Mouse (Mus musculus): ENCODE results near the gene Hoxa9. TPM values are rescaled to one million over a fixed set of nuclear protein-coding genes. Genes with fewer than 3 reads are reported as not detected.

Hoxa9 gene
- polyA plus RNA-seq, 1 experiment from 2014 or later = not detected

DNA sequence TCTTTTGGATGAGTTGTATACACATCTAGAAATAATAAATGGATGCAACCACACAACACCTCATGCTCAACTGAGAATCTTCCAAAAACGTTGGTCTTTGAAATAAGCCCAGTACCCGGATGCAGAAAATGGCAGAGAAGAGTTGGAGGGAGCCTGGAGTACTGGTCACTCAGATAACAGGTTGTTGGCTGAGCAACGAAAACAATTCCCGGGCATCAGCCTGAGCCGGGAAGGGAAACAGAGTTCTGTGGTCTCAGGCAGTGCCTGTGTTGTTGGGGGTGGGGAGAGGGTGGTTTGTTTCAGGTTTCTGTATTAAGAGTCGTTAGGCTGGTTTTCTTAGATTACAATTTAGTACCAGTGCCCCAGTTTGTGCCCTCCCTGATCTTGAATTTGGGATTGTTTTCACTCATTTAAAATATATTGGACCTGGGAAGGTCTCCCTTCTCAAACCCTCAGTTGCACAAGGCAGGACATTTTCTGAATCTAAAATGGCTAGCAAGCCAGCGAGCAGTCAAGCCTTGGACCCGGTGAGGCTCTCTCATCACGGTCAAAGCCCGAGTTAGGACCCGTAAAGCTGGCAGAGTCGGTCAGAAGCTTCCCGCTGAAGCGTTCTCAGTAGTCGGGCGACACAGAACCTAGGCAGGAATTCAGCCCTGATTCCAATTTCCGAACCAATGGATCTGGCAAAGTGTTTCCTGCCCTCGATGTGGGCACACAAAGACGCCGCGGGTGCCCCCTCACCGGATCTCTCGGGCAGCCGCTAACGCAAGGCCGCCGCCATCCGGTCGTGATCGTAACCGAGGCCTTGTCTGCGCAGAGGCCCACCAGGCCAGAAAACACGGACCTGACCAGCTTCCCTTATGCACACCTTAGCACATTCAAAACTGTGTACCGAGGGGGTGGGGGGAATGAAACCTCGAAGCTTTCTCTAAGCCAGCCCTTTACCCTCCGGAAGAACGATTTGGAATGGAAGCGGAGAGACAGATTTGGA is 2.1 kb downstream of the Hoxa9 start:
- H3K27ac ChIP-seq (replicated peaks; ENCODE audit: low read depth, low read length) = no peak overlapping the region
- no peak overlapping the region for H3K4me3 ChIP-seq (replicated peaks; ENCODE audit: low read depth, low read length)
- no peaks in the 10 kb centered on the region for H3K9me3 ChIP-seq (ENCODE audit: control insufficient read depth, low read length)
- H3K27me3 ChIP-seq (ENCODE audit: control insufficient read depth, insufficient read depth, low read length) = peaks cover 96% of the 10 kb centered on the region
- no peak overlapping the region for H3K9ac ChIP-seq (replicated peaks; ENCODE audit: low read length)
- WGBS = 1% methylated on average over 38 of the region's 38 CpGs
- H3K4me2 ChIP-seq (ENCODE audit: low read length) = no peak overlapping the region
- no peaks in the 10 kb centered on the region for H3K4me1 ChIP-seq (ENCODE audit: control insufficient read depth, insufficient read depth, low read length)
- ATAC-seq (ENCODE audit: low FRiP score, low TSS enrichment) = no peak
- DNase-seq = no peak
- no peaks in the 10 kb centered on the region for H3K36me3 ChIP-seq (ENCODE audit: control insufficient read depth, insufficient read depth, low read length)

DNA sequence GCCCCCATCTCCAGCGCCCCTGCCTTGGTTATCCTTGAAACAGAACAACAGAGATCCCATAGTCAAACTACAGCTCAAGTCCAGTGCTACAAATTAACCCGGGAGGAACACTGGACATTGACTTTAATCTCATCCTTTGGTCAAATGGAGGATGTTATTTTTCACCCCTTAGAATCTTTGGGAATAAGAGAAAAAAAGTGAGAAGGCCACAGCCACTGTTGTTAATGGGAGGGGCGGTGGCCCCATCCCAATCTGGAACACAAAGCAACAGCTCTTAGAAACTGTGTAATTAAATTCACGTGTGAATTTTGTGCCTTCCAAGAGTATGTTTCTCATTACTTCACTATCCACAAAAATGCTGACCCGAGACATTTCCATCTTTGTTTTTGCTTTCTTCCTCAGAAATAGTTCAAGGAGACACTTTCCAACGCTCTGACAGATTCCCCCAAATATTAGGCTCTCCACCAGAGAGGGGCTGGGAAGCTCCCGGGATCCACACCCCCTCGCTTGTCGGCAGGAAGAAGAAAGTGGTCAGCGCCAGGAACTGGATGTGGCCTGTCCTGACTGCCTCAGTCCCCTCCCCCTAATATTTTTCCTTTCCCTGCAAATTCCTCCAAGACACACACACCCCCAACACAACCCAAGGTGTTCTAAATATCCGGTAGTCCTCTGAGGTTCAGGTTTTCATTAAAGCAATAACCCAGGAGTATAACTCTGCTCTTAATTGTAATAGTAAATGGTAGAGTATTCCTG is 3.2 kb downstream of the Hoxa9 start:
- DNase-seq (no peak), ATAC-seq (ENCODE audit: low FRiP score, low TSS enrichment) (no peak)
- H3K9me3 ChIP-seq (ENCODE audit: control insufficient read depth, low read length) = no peaks in the 10 kb centered on the region
- H3K4me2 ChIP-seq (ENCODE audit: low read length) = no peak overlapping the region
- peaks cover 96% of the 10 kb centered on the region for H3K27me3 ChIP-seq (ENCODE audit: control insufficient read depth, insufficient read depth, low read length)
- WGBS = 3% methylated on average over 11 of the region's 11 CpGs
- no peak overlapping the region for H3K27ac ChIP-seq (replicated peaks; ENCODE audit: low read depth, low read length)
- H3K36me3 ChIP-seq (ENCODE audit: control insufficient read depth, insufficient read depth, low read length) = no peaks in the 10 kb centered on the region
- H3K4me3 ChIP-seq (replicated peaks; ENCODE audit: low read depth, low read length) = no peak overlapping the region
- no peak overlapping the region for H3K9ac ChIP-seq (replicated peaks; ENCODE audit: low read length)
- no peaks in the 10 kb centered on the region for H3K4me1 ChIP-seq (ENCODE audit: control insufficient read depth, insufficient read depth, low read length)

DNA sequence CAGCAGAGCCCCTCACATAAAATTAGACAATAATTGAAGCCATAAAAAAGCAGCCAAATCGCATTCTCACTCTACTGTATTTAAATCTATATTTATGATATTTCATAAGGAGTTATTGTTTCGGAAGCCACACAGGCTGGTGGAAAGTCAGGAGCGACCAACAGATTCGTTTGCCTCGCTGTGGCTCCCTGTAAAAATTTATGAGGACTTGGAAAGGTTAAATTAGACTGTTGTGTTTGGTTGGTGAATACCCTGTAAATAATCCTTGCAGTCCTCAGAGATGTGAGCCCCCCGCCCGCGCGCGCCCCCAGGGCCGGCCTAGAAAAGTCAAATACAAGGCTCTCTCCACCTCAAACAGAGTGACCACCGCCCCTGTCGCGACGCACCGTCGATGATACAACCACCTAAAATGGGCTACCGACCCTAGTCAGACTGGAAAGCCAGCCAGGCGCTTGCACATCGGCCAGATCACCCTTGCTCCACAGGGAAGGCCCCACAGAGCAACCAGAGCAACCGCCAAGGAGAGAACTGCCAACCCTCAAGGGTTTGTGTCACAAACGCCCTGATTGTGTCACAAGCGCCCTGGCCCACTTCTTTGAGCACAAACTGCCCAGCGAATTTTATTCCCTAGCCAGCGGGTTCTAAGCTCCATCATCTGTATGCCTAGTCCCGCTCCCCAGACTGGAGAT is 4.2 kb downstream of the Hoxa9 start:
- Histone ChIP-seq H3K4me1 (ENCODE audit: control insufficient read depth, insufficient read depth, low read length) (no peaks in the 10 kb centered on the region), H3K4me3 (replicated peaks; ENCODE audit: low read depth, low read length) (no peak overlapping the region), H3K4me2 (ENCODE audit: low read length) (no peak overlapping the region), H3K27ac (replicated peaks; ENCODE audit: low read depth, low read length) (no peak overlapping the region), H3K9me3 (ENCODE audit: control insufficient read depth, low read length) (no peaks in the 10 kb centered on the region), H3K27me3 (ENCODE audit: control insufficient read depth, insufficient read depth, low read length) (peaks cover 96% of the 10 kb centered on the region), H3K9ac (replicated peaks; ENCODE audit: low read length) (no peak overlapping the region), H3K36me3 (ENCODE audit: control insufficient read depth, insufficient read depth, low read length) (no peaks in the 10 kb centered on the region)
- ATAC-seq (ENCODE audit: low FRiP score, low TSS enrichment) (no peak), DNase-seq (no peak)
- 4% methylated on average over 26 of the region's 26 CpGs for WGBS

DNA sequence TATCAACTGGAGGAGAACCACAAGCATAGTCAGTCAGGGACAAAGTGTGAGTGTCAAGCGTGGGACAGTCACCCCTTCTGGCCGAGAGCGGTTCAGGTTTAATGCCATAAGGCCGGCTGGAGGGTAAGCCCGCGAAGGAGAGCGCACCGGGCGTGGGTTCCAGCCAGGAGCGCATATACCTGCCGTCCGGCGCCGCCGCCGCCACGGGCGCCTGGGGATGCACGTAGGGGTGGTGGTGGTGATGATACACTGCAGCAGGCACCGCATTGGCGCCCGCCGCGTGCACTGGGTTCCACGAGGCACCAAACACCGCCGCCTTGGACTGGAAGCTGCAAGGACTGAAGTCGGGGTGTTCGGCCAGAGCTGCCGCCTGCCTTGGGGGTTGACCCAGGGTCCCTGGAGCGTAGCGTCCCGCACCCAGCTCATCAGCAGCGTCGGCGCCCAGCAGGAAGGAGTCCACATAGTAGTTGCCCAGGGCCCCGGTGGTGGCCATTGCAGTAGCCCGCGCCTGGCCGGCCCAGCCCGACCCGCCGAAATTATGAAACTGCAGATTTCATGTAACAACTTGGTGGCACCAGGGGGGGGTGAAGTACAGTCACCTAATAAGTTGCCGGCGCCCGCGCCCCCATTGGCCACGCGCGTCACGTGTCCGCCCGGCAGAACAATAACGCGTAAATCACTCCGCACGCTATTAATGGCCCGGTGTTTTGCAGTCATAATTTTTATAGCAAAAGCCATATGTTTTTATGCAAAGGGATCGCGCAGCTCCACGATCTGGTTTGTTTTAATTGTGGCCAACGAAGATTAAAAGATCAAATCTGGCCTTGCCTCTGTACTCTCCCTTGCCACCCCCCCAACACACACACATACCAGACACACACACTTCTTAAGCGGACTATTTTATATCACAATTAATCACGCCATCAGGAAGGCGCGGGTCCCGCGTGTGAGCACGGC is 5.0 kb downstream of the Hoxa9 start:
- ATAC-seq (ENCODE audit: low FRiP score, low TSS enrichment) = no peak
- 3% methylated on average over 69 of the region's 69 CpGs for WGBS
- no peak for DNase-seq
- H3K27ac ChIP-seq (replicated peaks; ENCODE audit: low read depth, low read length) = no peak overlapping the region
- no peaks in the 10 kb centered on the region for H3K9me3 ChIP-seq (ENCODE audit: control insufficient read depth, low read length)
- no peak overlapping the region for H3K4me3 ChIP-seq (replicated peaks; ENCODE audit: low read depth, low read length)
- H3K9ac ChIP-seq (replicated peaks; ENCODE audit: low read length) = no peak overlapping the region
- H3K4me1 ChIP-seq (ENCODE audit: control insufficient read depth, insufficient read depth, low read length) = no peaks in the 10 kb centered on the region
- H3K4me2 ChIP-seq (ENCODE audit: low read length) = no peak overlapping the region
- peaks cover 97% of the 10 kb centered on the region for H3K27me3 ChIP-seq (ENCODE audit: control insufficient read depth, insufficient read depth, low read length)
- no peaks in the 10 kb centered on the region for H3K36me3 ChIP-seq (ENCODE audit: control insufficient read depth, insufficient read depth, low read length)

DNA sequence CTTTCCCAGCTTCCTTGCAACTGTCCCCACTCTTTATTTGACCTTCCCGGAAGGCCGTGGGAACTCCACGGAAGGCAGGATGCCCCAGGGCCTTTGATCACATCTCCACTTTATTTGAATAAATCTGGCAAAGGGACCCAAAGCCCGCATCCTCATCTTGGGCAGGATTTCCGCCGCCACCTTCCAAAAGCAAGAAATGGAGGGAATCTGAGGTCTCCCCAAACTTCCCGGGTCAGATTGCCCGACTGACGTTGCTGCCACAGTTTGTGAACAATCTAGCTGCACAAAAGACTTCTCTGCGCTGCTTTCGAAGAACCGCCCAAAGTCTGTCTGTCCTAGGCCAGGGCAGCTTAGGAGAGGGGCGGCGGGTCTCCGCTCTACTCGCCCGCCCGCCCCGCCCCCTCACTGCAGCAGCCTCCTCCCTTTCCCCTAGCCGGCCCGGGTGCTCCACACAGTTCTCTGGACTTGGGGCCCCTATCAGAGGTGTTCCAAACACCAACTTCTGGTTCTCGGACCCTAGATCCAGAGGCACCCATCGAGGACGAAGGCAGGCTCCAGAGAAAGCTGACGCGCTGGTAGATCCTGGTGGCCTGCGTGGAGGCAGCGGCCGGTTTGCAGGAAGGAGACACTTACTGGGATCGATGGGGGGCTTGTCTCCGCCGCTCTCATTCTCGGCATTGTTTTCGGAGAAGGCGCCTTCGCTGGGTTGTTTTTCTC is 5.8 kb downstream of the Hoxa9 start:
- DNase-seq (no peak), ATAC-seq (ENCODE audit: low FRiP score, low TSS enrichment) (no peak)
- Histone ChIP-seq H3K27me3 (ENCODE audit: control insufficient read depth, insufficient read depth, low read length) (peaks cover 97% of the 10 kb centered on the region), H3K9ac (replicated peaks; ENCODE audit: low read length) (no peak overlapping the region), H3K36me3 (ENCODE audit: control insufficient read depth, insufficient read depth, low read length) (no peaks in the 10 kb centered on the region), H3K4me2 (ENCODE audit: low read length) (no peak overlapping the region), H3K4me3 (replicated peaks; ENCODE audit: low read depth, low read length) (no peak overlapping the region), H3K9me3 (ENCODE audit: control insufficient read depth, low read length) (no peaks in the 10 kb centered on the region), H3K27ac (replicated peaks; ENCODE audit: low read depth, low read length) (no peak overlapping the region), H3K4me1 (ENCODE audit: control insufficient read depth, insufficient read depth, low read length) (no peaks in the 10 kb centered on the region)
- WGBS = 2% methylated on average over 36 of the region's 36 CpGs

DNA sequence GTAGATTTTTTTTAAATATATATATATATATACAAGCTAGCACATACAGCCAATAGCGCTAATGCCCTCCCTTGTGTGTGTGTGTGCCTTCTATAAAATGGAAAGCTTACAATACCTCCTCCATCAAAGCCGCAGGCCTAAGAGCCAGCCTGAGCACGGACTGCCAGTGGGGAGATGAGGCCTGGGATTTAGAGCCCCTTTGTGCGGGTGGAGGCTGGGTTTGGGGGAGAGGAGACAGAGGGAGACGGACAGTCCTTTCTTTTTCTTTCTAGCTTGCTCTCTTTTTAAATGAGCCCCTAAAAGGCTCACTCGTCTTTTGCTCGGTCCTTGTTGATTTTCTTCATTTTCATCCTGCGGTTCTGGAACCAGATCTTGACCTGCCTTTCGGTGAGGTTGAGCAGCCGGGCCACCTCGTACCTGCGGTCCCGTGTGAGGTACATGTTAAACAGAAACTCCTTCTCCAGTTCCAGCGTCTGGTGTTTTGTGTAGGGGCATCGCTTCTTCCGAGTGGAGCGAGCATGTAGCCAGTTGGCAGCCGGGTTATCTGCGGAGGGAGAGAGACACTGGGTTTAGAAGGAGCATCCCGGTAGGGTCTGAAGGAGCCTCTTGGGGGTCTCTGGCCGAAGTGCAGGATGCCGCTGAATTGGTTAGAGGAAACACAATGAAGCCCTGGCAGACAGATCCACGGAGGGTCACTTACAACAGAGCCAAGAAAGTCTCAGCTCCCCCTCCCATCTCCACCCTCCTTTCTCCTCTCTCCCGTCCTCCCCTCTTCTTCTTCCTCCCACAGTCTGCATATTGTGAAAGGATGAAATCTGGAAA is 6.7 kb downstream of the Hoxa9 start:
- 3% methylated on average over 24 of the region's 24 CpGs for WGBS
- no peak overlapping the region for H3K9ac ChIP-seq (replicated peaks; ENCODE audit: low read length)
- H3K9me3 ChIP-seq (ENCODE audit: control insufficient read depth, low read length) = no peaks in the 10 kb centered on the region
- DNase-seq (no peak), ATAC-seq (ENCODE audit: low FRiP score, low TSS enrichment) (no peak)
- no peaks in the 10 kb centered on the region for H3K4me1 ChIP-seq (ENCODE audit: control insufficient read depth, insufficient read depth, low read length)
- H3K36me3 ChIP-seq (ENCODE audit: control insufficient read depth, insufficient read depth, low read length) = no peaks in the 10 kb centered on the region
- H3K27me3 ChIP-seq (ENCODE audit: control insufficient read depth, insufficient read depth, low read length) = peaks cover 97% of the 10 kb centered on the region
- no peak overlapping the region for H3K4me2 ChIP-seq (ENCODE audit: low read length)
- no peak overlapping the region for H3K27ac ChIP-seq (replicated peaks; ENCODE audit: low read depth, low read length)
- no peak overlapping the region for H3K4me3 ChIP-seq (replicated peaks; ENCODE audit: low read depth, low read length)

DNA sequence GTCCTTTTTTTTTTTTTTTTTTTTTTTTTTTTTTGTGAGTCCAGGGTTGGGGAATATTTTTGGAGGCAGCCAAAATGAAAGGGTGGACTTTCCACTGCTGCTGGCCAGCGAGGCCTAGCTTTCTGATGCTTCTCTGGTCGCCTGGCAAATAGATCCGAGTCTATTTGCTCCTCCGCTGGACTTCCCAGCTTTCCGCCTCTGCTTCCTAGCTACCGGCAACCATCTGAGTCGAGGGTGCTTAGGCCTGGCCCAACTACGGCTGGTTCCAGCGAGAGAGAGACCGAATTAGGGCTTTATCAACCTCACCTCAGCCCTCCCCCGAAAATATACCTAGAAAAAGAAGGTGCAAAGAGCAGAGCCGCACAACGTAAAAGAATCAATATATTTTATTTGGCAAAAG is 8.2 kb downstream of the Hoxa9 start:
- DNase-seq (no peak), ATAC-seq (ENCODE audit: low FRiP score, low TSS enrichment) (no peak)
- H3K4me2 ChIP-seq (ENCODE audit: low read length) = no peak overlapping the region
- peaks cover 97% of the 10 kb centered on the region for H3K27me3 ChIP-seq (ENCODE audit: control insufficient read depth, insufficient read depth, low read length)
- no peak overlapping the region for H3K4me3 ChIP-seq (replicated peaks; ENCODE audit: low read depth, low read length)
- H3K9ac ChIP-seq (replicated peaks; ENCODE audit: low read length) = no peak overlapping the region
- H3K27ac ChIP-seq (replicated peaks; ENCODE audit: low read depth, low read length) = no peak overlapping the region
- no peaks in the 10 kb centered on the region for H3K36me3 ChIP-seq (ENCODE audit: control insufficient read depth, insufficient read depth, low read length)
- H3K4me1 ChIP-seq (ENCODE audit: control insufficient read depth, insufficient read depth, low read length) = no peaks in the 10 kb centered on the region
- 7% methylated on average over 13 of the region's 13 CpGs for WGBS
- H3K9me3 ChIP-seq (ENCODE audit: control insufficient read depth, low read length) = no peaks in the 10 kb centered on the region
